Mouse (Mus musculus) granulocyte monocyte progenitor cell, adult 5-6 weeks (primary cell): ENCODE measurements around the gene Esrrg. TPM values are rescaled to one million over a fixed set of nuclear protein-coding genes. Genes with fewer than 3 reads are reported as not detected.

ENCODE experiments used
- ATAC-seq: replicated peaks from 2 replicates; pipeline ENCODE4 v1.8.0; 2016; ENCODE audit warnings: mild to moderate bottlenecking, moderate TSS enrichment, inconsistent platforms; ENCODE audit not compliant: poor library complexity, severe bottlenecking
- total RNA-seq, 2 experiments: library from RNA; stranded (forward) in 1 of 2; stranded (reverse) in 1 of 2; fragments of 200-712, 200-1000 nt in 1 of 2; fragments of >200 nt in 1 of 2; fragmentation: Nextera tagmentation in 1 of 2; gene quantifications; 2 replicates each; pipeline ENCODE4 v1.2.3; 2014 to 2017

Esrrg gene
- total RNA-seq, 2 experiments from 2014 or later = not detected

GRCm38 (mm10) chr1:188029205-188029604 lies 420.6 kb downstream of the Esrrg start:
- no peak for ATAC-seq

GRCm38 (mm10) chr1:188030116-188030515 lies 421.5 kb downstream of the Esrrg start:
- ATAC-seq = no peak

GRCm38 (mm10) chr1:188031276-188031675 lies 422.7 kb downstream of the Esrrg start:
- no peak for ATAC-seq

- no peak for ATAC-seq
These were observed 427.4 kb downstream of the Esrrg start for GRCm38 (mm10) chr1:188035957-188036356.

- ATAC-seq = no peak
These were observed 438.1 kb downstream of the Esrrg start for GRCm38 (mm10) chr1:188046691-188047121.

GRCm38 (mm10) chr1:188047148-188047547 lies 438.6 kb downstream of the Esrrg start:
- ATAC-seq = no peak

GRCm38 (mm10) chr1:188055888-188056287 lies 447.3 kb downstream of the Esrrg start:
- peak; percentile 84 for ATAC-seq

GRCm38 (mm10) chr1:188057892-188058291 lies 449.3 kb downstream of the Esrrg start:
- ATAC-seq = no peak

- ATAC-seq = no peak
These were observed 450.4 kb downstream of the Esrrg start for GRCm38 (mm10) chr1:188059006-188059405.

- ATAC-seq = no peak
These were observed 451.9 kb downstream of the Esrrg start for GRCm38 (mm10) chr1:188060493-188060892.

- ATAC-seq = no peak
These were observed 460.2 kb downstream of the Esrrg start for GRCm38 (mm10) chr1:188068833-188069232.

GRCm38 (mm10) chr1:188069849-188070248 lies 461.3 kb downstream of the Esrrg start:
- ATAC-seq = no peak

- ATAC-seq = no peak
These were observed 469.1 kb downstream of the Esrrg start for GRCm38 (mm10) chr1:188077561-188078195.

- no peak for ATAC-seq
These were observed 471.8 kb downstream of the Esrrg start for GRCm38 (mm10) chr1:188080261-188080875.

- ATAC-seq = no peak
These were observed 474.4 kb downstream of the Esrrg start for GRCm38 (mm10) chr1:188082665-188083640.

GRCm38 (mm10) chr1:188085116-188085879 lies 476.7 kb downstream of the Esrrg start:
- no peak for ATAC-seq

- no peak for ATAC-seq
These were observed 485.1 kb downstream of the Esrrg start for GRCm38 (mm10) chr1:188093724-188094123.

GRCm38 (mm10) chr1:188101832-188102231 lies 493.2 kb downstream of the Esrrg start:
- no peak for ATAC-seq

- ATAC-seq = no peak
These were observed 494.6 kb downstream of the Esrrg start for GRCm38 (mm10) chr1:188103179-188103578.

- no peak for ATAC-seq
These were observed 496.9 kb downstream of the Esrrg start for GRCm38 (mm10) chr1:188105516-188105915.
